Mouse (Mus musculus) gastrocnemius, adult 8-10 months (tissue): ENCODE results near the gene Esp23. TPM values are rescaled to one million over a fixed set of nuclear protein-coding genes. Genes with fewer than 3 reads are reported as not detected.
"Not testable (repeated sequence)": the region's sequence is repeated elsewhere in the genome, so short reads cannot be mapped to it uniquely, and the experiment has no call there.

ENCODE experiments used
- DNase-seq, 2 experiments: peaks; one replicate each; pipeline ENCODE4 v3.0.0; 2022; ENCODE audit warnings: low spot score in 2 of 2
- total RNA-seq, 4 experiments: library from RNA; stranded (reverse); gene quantifications; 2 replicates each; pipeline ENCODE4 v1.2.4; 2022

The Esp23 gene
- not detected for total RNA-seq

DNA sequence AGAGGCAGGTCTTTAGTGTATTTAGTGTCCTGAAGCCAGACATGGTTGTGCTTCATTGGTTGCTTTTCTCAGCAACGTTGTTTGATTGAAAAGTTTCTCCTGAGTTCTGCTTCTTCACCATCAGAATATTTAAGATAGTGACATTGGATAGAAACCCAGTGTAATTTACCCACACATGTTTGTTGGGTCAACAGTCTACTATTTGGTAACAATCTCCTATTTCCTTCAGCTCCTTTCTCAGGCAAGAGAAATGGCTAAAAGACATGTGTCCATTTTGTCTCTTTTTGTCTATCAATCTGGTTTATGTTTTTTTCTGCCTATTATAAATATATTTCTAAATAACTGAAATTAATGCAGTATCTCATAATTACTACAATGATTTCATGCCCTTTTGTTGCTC, at the start of gene Esp23:
Gene Esp23 (minus strand): TSS at position 101 of the 400 bp plus-strand sequence.
- DNase-seq: no peak

DNA sequence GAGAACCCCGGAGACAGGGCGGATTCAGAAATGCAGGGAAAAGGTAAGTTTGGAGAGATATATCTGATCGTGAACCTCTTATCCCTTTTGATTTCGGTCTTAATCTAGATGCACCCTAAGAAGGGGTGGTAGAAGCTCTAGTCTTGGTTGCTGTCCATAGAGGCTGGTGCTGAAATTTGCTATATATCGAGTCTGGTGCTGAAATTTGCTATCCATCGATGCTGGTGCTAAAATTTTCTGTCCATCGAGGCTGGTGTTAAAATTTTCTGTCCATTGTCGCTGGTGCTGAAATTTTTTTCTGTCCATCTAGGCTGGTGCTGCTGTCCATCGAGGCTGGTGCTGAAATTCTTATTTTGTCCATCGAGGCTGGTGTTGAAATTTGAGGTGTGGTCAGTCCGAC, 30.3 kb upstream of the Esp23 start:
- not testable (repeated sequence) for DNase-seq

DNA sequence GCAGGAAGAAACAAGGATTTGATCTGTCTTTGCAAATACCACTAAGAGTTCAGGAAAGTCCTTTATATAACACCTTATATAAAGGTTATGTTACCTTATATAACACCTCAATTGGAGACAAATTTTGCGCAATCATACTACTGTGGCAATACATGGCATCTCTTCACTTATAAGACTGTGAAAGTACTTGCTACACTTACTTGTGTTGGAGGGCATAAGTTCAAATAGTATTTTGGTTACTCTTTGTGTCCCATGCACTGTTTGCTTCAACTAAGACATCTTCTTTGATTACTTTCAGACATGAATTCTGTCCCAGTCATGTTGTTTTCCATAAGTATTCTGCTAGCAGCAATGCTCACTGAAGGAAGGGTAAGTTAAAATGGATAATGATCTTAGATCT, 18.2 kb upstream of the Esp23 start, which contains the start of gene Esp22:
Gene Esp22 (plus strand): TSS at position 301 of the 400 bp plus-strand sequence.
- DNase-seq: no peak

DNA sequence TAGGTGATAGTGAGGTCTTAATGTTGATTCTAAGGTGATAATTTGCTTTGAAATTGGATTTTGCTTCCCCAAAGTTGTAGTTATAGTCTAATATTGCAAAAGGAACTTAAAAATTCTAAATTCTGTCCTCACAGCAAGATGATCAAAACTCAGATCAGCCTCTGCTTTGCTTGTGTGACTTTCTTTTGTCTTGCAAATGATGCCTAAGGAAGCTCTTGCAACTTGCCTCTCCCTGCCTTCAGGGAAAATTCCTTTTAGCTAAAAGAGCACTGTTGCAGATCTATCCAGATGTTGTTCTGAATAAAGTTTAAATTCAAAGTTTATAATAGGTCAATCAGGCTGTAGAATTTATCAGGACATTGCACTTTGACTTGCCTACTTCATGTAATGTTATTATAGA, 13.2 kb downstream of the Esp23 start:
- no peak for DNase-seq

DNA sequence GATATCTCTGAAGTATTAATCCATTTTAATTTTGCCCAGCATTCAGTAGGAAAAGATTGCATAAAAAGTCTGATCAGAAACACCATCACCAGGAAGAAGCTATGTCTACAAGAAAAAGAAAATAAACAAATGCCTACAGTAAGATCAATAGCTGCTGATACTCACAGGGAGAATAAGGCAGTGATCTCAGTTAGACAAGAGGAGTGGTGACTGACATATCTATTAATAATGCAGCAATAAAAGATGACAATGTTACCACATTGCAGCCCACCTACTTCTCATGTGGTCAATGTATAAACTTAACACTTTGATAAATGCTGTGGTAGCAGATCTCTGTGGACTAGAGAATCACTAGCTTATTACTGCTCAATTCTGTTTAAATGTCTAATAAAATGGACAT, 33.6 kb downstream of the Esp23 start, which contains the start of gene Gm21903:
Gene Gm21903 (minus strand): TSS at position 101 of the 400 bp plus-strand sequence.
- no peak for DNase-seq

DNA sequence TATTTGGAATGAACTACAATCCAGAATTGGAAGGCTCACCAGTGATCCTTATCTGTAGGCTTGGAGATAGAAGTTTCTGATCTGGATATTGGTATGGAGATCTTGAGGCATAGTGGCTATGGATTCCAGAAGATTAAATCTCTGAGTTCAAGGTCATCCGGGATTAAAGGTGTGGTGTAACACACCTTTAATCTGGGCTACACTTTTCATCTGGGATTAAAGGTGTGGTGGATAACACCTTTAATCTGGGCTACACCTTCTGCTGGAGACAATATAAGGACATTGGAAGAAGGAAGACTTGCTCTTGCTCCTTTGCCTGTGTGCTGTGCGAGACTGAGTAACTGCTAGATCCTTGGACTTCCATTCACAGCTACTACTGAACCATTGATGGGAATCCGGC, 40.4 kb downstream of the Esp23 start, which contains the start of gene Esp24:
Gene Esp24 (plus strand): TSS at position 301 of the 400 bp plus-strand sequence.
- not testable (repeated sequence) for DNase-seq

Other genes with a start within 250 kb of the Esp23 start
- not detected for gene Esp24, start 40.3 kb downstream of the Esp23 start, total RNA-seq
- gene Gm21903, start 33.7 kb downstream of the Esp23 start, total RNA-seq: not detected
- not detected for gene Esp22, start 18.3 kb upstream of the Esp23 start, total RNA-seq